Mouse (Mus musculus) hindbrain, embryonic 10.5 days (tissue): Measurements from ENCODE around the gene Nrbp1. TPM values are rescaled to one million over a fixed set of nuclear protein-coding genes. Genes with fewer than 3 reads are reported as not detected.
"Not testable (repeated sequence)": the region's sequence is repeated elsewhere in the genome, so short reads cannot be mapped to it uniquely, and the experiment has no call there.

Source experiments
- DNase-seq: peaks from one replicate; pipeline ENCODE4 v3.0.0-alpha.2; 2017; ENCODE audit warnings: low spot score
- H3K27ac ChIP-seq: fragments of 300-500 bp; sonication (generic); 2 replicates; pipeline ENCODE4 v1.5.1; 2016; ENCODE audit warnings: mild to moderate bottlenecking, moderate library complexity
- H3K27me3 ChIP-seq: fragments of 300-500 bp; sonication (generic); 2 replicates; pipeline ENCODE4 v1.6.1; 2016; ENCODE audit warnings: mild to moderate bottlenecking; ENCODE audit not compliant: poor library complexity, insufficient read depth, severe bottlenecking
- H3K36me3 ChIP-seq: fragments of 300-500 bp; sonication (generic); 2 replicates; pipeline ENCODE4 v1.6.1; 2016; ENCODE audit warnings: mild to moderate bottlenecking, moderate library complexity
- H3K4me1 ChIP-seq: fragments of 300-500 bp; sonication (generic); replicated peaks from 2 replicates; pipeline ENCODE4 v1.6.1; 2016; ENCODE audit warnings: mild to moderate bottlenecking
- H3K4me3 ChIP-seq: fragments of 300-500 bp; sonication (generic); 2 replicates; pipeline ENCODE4 v1.5.1; 2016; ENCODE audit warnings: mild to moderate bottlenecking, moderate library complexity
- H3K9me3 ChIP-seq: fragments of 300-500 bp; sonication (generic); 2 replicates; pipeline ENCODE4 v1.6.1; 2016; ENCODE audit warnings: mild to moderate bottlenecking, moderate library complexity
- WGBS: fragments of 180-500 bp; shearing (Covaris S2); methylation state at CpG from one replicate; pipeline ENCODE4 v1.1.7; 2016; 5-methylcytosine and 5-hydroxymethylcytosine counted together
- polyA plus RNA-seq: library from polyadenylated mRNA; unstranded; fragments of >200 nt; fragmentation: Nextera tagmentation; extraction: Ambion mirVana; gene quantifications from 2 replicates; pipeline ENCODE4 v1.2.1, GENCODE M21; 2016

Nrbp1 gene
- polyA plus RNA-seq, 1 experiment from 2014 or later = 159 TPM

GRCm38 (mm10) chr5:31199321-31199892 lies 41.3 kb upstream of the Nrbp1 start:
- Histone ChIP-seq H3K4me1 (peaks cover 25% of the 10 kb centered on the region), H3K27ac (no peak overlapping the region), H3K27me3 (no peaks in the 10 kb centered on the region), H3K36me3 (peaks cover 85% of the 10 kb centered on the region), H3K4me3 (0 out of 2 replicates have a peak overlapping the region, but pooled peaks have one; percentile 83), H3K9me3 (peaks cover 5% of the 10 kb centered on the region)
- WGBS = 94% methylated on average over 19 of the region's 19 CpGs
- no peak for DNase-seq

- no peak for DNase-seq
- 89% methylated on average over 9 of the region's 9 CpGs for WGBS
- no peaks in the 10 kb centered on the region for H3K27me3 ChIP-seq
- peak overlapping the region; percentile 83 for H3K4me3 ChIP-seq
- H3K27ac ChIP-seq = no peak overlapping the region
- peaks cover 5% of the 10 kb centered on the region for H3K9me3 ChIP-seq
- peaks cover 85% of the 10 kb centered on the region for H3K36me3 ChIP-seq
- peaks cover 24% of the 10 kb centered on the region for H3K4me1 ChIP-seq
These were observed 40.8 kb upstream of the Nrbp1 start for GRCm38 (mm10) chr5:31199893-31200292.

DNA sequence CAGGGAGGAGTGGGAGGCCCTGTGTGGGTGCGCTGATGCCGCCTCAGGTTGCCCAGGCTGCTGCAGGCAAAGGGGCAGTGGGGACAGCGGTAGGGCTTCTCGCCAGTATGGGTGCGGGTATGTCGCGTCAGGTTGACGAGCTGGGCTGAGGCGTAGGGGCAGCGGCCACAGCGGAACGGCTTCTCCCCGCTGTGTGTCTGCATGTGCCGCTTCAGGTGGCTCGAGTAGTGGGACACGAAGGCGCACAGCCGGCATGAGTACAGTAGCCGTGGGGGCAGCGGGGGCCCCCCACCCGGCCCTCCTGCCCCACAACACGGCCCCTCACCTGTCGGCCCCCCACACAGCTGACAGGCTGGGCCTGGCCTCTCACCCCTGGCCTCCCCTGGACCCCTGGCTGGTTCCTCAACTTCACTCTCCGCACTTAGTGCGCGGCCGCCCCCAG lies 40.3 kb upstream of the Nrbp1 start:
- H3K27me3 ChIP-seq = no peaks in the 10 kb centered on the region
- peaks cover 85% of the 10 kb centered on the region for H3K36me3 ChIP-seq
- peaks cover 24% of the 10 kb centered on the region for H3K4me1 ChIP-seq
- no peak for DNase-seq
- no peak overlapping the region for H3K27ac ChIP-seq
- H3K4me3 ChIP-seq = peak overlapping the region; percentile 83
- H3K9me3 ChIP-seq = peaks cover 5% of the 10 kb centered on the region
- WGBS = 92% methylated on average over 27 of the region's 27 CpGs

DNA sequence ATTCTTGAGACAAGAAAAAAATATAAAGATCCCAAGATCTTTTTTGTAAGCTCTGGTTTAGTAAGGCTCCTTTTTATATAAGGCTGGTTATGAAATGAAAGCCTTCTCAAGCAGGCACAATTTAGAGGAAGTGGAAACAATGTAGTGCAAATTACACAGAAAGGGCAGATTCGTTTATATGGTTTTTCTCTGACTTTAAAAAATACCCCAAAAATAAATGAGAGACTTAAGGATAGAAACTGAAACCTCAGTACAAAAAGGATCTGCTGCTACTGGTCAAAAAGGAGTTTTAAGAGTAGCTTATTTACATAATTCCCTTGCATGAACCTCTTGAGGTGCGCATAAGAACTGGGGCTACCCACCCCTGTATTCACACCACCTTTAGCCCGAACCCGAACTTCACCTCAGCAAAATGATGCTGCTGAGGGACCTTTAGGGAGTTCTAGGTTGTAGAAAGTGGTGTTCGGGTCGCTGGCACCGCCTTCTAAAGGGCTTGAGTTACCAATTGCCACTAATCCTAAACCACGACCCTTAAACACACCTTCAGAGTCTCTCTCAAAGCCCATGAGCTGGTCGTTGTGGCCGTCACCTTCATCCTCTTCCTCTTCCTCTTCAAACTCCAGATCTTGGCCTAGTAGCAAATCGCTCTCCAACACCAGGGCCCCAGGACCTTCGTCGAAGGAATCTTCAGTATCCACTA lies 39.5 kb upstream of the Nrbp1 start:
- no peak for DNase-seq
- Histone ChIP-seq H3K9me3 (peaks cover 5% of the 10 kb centered on the region), H3K27ac (peak overlapping the region; percentile 97), H3K4me1 (peaks cover 24% of the 10 kb centered on the region), H3K27me3 (no peaks in the 10 kb centered on the region), H3K4me3 (peak overlapping the region; percentile 83), H3K36me3 (peaks cover 85% of the 10 kb centered on the region)
- 22% methylated on average over 13 of the region's 13 CpGs for WGBS

- Histone ChIP-seq H3K27ac (peak within 1 kb of the TSS; percentile 97), H3K9me3 (peaks cover 5% of the 10 kb centered on the region), H3K36me3 (peaks cover 84% of the 10 kb centered on the region), H3K4me1 (peaks cover 24% of the 10 kb centered on the region), H3K27me3 (no peaks in the 10 kb centered on the region), H3K4me3 (peak within 1 kb of the TSS; percentile 83)
- WGBS = under 1% methylated on average over 53 of the region's 53 CpGs
- peak; percentile 97 for DNase-seq
These were observed 38.7 kb upstream of the Nrbp1 start, which contains the start of gene Zfp513 for GRCm38 (mm10) chr5:31201742-31202590. Zfp513 (minus strand) TSS chr5:31202303.

DNA sequence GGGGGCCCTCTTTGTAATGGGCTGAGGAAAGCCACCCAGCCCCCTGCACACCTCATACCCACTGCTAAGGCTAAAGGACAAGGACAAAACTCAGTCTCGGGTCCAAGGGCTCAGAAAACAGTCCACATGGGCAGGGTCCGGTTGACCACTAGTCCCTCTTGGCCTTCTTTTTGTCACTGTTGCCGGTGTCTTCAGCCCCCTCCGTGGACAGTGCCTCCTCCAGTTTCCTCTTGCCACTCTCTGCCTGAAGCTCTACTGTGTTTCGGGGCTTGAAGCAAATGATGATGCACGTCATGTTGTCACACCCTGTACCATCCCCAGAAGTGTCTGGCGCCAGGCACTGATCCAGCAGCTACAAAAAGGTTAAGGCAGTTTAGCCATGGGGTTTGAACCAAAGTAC lies 37.7 kb upstream of the Nrbp1 start:
- Histone ChIP-seq H3K4me3 (peak overlapping the region; percentile 83), H3K36me3 (peaks cover 84% of the 10 kb centered on the region), H3K27ac (peak overlapping the region; percentile 97), H3K9me3 (peaks cover 5% of the 10 kb centered on the region), H3K4me1 (peaks cover 24% of the 10 kb centered on the region), H3K27me3 (no peaks in the 10 kb centered on the region)
- 88% methylated on average over 7 of the region's 7 CpGs for WGBS
- DNase-seq = no peak

DNA sequence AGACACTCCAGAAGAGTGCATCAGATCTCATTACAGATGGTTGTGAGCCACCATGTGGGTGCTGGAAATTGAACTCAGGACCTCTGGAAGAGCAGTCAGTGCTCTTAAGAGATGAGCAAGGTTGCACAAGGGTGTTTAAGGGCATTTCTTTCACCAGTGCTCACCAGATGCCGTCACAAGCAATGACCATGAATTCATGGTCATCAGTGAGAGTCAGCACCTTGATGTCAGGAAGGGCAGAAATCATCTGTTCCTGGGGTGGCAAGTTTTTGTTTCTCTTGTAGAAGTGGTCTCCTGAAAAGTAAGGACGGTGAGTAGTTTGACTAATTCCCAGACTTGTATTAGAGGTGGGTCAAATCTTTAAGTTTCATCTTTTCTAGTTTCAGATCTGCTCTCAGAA lies 36.8 kb upstream of the Nrbp1 start:
- peaks cover 5% of the 10 kb centered on the region for H3K9me3 ChIP-seq
- 87% methylated on average over 2 of the region's 2 CpGs for WGBS
- H3K4me1 ChIP-seq = peaks cover 24% of the 10 kb centered on the region
- no peak overlapping the region for H3K27ac ChIP-seq
- no peak overlapping the region for H3K4me3 ChIP-seq
- no peaks in the 10 kb centered on the region for H3K27me3 ChIP-seq
- peaks cover 84% of the 10 kb centered on the region for H3K36me3 ChIP-seq
- DNase-seq = no peak

DNA sequence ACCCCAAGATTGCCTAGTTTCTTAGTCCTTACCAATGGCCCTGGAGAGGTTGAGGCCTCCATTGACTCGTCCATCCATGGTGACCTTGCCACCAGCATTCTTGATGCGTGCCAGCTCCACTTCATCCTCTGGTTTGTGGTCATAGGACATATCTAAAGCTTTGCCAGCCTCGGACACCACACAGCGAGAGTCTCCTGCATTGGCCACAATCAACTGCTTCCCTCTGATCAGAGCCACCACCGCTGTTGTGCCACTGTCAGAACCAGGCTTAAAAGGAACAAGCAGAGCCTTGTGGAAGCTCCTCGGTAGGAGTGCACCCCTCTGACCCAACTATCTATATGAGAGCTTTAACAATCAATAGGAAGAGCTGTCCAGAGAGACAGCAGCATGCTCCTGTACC lies 36.2 kb upstream of the Nrbp1 start:
- Histone ChIP-seq H3K9me3 (peaks cover 5% of the 10 kb centered on the region), H3K27me3 (no peaks in the 10 kb centered on the region), H3K27ac (no peak overlapping the region), H3K36me3 (peaks cover 79% of the 10 kb centered on the region), H3K4me1 (peaks cover 24% of the 10 kb centered on the region), H3K4me3 (no peak overlapping the region)
- 95% methylated on average over 6 of the region's 6 CpGs for WGBS
- DNase-seq = no peak

- peaks cover 17% of the 10 kb centered on the region for H3K4me1 ChIP-seq
- DNase-seq, H3K9me3 ChIP-seq, H3K36me3 ChIP-seq, H3K27ac ChIP-seq, H3K4me3 ChIP-seq, H3K27me3 ChIP-seq: not testable (repeated sequence)
- 93% methylated on average over 6 of the region's 6 CpGs for WGBS
These were observed 24.1 kb upstream of the Nrbp1 start for GRCm38 (mm10) chr5:31216554-31216953.

DNA sequence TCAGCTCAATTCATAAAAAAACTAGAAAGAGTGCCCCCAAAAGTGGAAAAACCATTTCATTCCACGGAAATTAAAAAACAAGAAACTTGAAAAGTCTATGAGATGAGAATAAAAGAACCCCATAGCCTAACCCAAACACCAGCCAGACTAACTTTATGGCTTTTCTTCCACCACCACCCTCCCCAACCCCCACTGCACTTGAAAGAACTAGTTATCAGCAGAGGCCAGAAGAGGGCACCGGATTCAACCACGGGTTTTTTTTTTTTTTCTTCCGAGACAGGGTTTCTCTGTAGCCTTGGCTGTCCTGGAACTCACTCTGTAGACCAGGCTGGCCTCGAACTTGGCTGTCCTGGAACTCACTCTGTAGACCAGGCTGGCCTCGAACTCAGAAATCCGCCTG lies 22.4 kb upstream of the Nrbp1 start:
- no peak overlapping the region for H3K27ac ChIP-seq
- H3K4me3 ChIP-seq = peak overlapping the region; percentile 99
- peaks cover 18% of the 10 kb centered on the region for H3K4me1 ChIP-seq
- H3K27me3 ChIP-seq = no peaks in the 10 kb centered on the region
- DNase-seq = no peak
- WGBS = 70% methylated on average over 7 of the region's 7 CpGs
- 0 out of 2 replicates have a peak, but pooled peaks cover 10% of the 10 kb centered on the region for H3K36me3 ChIP-seq
- H3K9me3 ChIP-seq = no peaks in the 10 kb centered on the region

- Histone ChIP-seq H3K9me3 (no peaks in the 10 kb centered on the region), H3K27me3 (no peaks in the 10 kb centered on the region), H3K4me1 (peaks cover 18% of the 10 kb centered on the region), H3K27ac (no peak overlapping the region), H3K36me3 (0 out of 2 replicates have a peak, but pooled peaks cover 10% of the 10 kb centered on the region), H3K4me3 (peak overlapping the region; percentile 99)
- no peak for DNase-seq
- 7% methylated on average over 2 of the region's 2 CpGs for WGBS
These were observed 21.6 kb upstream of the Nrbp1 start for GRCm38 (mm10) chr5:31219070-31219469.

DNA sequence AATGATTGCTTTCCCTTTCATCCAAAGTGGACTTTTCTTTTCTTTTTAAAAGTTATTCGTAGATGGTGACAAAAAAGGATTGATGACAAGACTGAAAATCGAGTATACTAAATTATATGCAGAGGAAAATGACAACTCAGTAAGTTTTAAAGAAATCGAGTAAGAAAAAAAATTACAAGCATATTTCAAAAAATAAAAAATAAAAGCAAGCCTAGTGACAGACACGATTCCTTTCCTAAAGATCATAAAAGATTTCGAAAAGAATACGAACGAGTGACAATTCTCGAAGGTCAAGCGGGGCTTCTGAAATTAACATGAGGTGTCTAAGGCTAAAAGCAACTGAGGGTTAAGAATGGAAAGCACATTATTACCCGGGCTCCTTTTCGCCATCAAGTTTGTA lies 21.2 kb upstream of the Nrbp1 start:
- WGBS = 2% methylated on average over 11 of the region's 11 CpGs
- Histone ChIP-seq H3K9me3 (no peaks in the 10 kb centered on the region), H3K27ac (peak overlapping the region; percentile 97), H3K4me1 (peaks cover 18% of the 10 kb centered on the region), H3K27me3 (no peaks in the 10 kb centered on the region), H3K4me3 (peak overlapping the region; percentile 99), H3K36me3 (0 out of 2 replicates have a peak, but pooled peaks cover 10% of the 10 kb centered on the region)
- DNase-seq = no peak
